Mouse (Mus musculus) cerebellum, adult 18-20 months (tissue): Measurements from ENCODE around the gene Grifin.

Source experiments
- DNase-seq, 2 experiments: peaks; one replicate each; pipeline ENCODE4 v3.0.0; 2021

Gene Grifin

GRCm38 (mm10) chr5:140564896-140565295 lies at the start of gene Grifin:
Grifin (minus strand) TSS chr5:140565071.
- DNase-seq = no peak

- no peak for DNase-seq
Measured at GRCm38 (mm10) chr5:140614141-140614540, 49.3 kb upstream of the Grifin start.

DNA sequence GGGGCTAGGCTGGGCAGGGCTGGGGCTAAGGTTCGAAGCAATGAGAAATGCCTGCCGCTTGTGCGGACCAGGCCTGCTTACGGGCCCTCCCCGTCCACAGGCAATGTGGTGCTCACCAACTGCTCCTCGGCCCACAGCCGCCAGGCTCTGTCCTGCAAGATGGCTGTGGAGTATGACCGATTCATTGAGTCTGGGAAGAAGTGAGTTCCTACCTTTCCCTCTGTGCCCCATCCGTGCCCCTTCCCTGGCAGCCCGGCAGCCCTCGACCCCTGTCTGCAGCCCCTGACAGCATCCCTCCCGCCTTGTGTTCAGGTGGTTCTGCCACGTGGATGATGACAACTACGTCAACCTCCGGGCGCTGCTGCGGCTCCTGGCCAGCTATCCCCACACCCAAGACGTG lies 47.3 kb upstream of the Grifin start:
- no peak for DNase-seq

DNA sequence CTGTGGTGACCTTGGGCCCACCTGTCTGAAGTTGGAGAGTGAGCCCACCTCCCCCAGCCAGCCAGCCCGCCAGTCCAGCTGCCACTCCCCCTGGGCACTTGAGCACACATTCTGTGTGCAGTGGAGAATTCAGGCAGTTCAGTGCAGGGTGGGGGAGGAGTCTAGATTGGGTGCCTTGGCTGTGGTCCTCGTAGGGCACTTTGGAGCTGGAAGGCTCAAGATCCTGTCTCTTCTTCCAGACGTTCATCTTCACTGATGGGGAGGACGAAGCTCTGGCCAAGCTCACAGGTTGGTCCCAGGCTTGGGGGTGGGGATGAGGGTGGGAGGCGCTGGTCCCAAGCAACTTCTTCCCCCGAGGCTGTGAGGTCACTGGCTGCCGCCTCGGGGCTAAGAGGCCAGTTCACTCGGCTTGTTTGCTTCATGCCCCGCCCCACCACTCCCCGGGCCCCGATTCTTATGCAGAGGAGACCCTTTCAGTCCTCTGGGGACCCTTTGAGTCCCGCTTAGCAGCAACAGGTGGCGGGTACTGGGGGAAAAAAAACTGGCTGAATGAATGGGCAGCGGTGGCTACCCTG lies 46.8 kb upstream of the Grifin start:
- DNase-seq = no peak

GRCm38 (mm10) chr5:140611021-140611583 lies 46.2 kb upstream of the Grifin start:
- DNase-seq = peak; percentile 47 to 50

- DNase-seq = no peak
Measured at GRCm38 (mm10) chr5:140610273-140611011, 45.6 kb upstream of the Grifin start.

DNA sequence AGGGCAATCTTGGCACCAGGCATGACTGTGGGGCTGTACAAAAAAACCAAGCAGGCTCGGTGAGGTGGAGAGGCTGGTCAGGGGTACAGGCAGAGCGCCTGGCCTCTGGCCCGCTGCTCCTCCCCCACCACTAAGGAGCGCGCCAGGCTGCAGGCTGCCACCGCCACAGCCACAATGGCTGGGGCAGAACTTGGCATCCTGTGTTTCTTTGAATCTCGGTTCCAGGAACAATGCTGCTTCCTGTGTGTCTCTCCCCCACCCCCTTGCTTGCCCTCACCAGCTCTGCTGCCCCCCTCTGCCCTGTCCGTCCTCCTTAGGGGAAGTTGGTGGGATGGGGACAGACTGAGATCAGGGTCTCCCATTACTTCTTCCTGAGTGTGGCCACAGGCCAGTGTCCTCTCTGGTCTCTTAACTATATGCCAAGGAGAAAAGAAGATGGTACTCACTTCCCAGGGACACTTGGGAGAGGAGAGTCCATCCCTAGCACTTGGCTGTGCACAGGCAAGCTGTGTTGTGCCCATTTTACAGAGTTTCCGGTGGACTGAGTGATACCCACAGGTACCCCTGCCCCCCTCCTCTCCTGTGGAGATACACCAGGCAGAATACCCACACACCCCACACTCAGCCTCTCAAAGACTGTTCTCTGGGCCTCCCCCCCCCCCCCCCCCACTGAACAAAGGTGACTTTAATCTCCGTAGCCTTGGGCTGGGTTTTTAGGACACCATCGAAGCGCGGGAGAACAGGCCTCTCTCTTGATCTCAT lies 44.8 kb upstream of the Grifin start:
- peak in 1 of 2 experiments; percentile 19 for DNase-seq

DNA sequence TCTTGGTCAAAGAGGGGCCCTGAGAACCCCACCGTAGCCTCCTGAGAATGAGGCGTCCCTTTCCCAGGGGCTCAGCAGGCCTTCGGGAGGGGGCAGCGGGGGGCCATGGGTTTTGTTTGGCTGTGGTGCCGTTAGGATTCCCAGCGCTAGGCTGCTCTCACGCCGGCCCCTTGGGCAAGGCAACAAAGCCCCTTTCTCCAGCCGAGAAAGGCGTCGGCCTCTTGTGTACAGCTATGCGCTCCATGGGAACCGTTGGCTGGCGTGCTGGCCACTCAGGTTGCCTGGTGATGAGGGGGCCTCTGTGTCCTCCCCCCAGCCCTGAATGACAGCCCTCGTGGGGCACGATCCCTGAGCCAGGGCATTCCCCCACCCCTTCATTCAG lies 43.8 kb upstream of the Grifin start:
- no peak for DNase-seq

DNA sequence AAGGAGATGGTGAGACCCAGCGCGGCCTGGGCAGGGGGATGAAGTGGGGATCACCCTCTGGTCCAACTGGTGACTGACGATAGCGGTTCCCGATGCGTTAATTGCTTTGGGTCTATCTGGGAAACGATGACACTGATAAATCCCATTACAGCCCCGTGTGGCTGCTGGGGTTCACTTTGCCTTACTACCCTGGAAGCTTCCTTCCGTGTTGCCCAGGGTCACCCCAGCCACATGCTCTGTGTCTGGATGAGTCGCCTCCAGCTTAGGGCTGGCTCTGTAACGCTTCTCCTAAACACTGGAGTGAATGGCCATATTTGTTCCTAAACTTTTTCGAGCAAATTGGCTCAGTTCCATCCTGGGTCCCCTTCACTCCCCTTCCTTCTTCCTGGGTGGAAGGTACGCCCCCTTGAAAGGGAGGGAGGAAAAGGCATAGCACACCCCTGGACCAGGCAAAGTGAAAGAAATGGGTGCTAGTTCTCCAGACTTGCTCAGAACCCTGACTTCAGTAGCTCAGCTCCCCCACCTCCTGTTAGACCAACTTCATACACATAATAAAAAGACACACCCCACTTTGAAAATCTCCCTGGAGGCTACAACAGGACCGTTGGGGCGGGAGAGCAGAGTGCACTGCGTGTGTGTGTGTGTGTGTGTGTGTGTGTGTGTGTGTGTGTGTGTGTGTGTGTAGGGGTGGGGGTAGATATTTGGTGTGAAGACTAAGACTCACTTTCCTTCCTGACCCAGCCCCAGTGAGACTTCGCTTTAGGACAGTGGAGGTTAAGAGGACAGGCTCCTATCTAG lies 43.2 kb upstream of the Grifin start:
- DNase-seq = no peak

GRCm38 (mm10) chr5:140607001-140607835 lies 42.3 kb upstream of the Grifin start, which contains the start of gene Lfng:
Lfng (plus strand) TSS chr5:140607320.
- DNase-seq = peak; percentile 28 to 40

GRCm38 (mm10) chr5:140606386-140606785 lies 41.5 kb upstream of the Grifin start:
- no peak for DNase-seq

DNA sequence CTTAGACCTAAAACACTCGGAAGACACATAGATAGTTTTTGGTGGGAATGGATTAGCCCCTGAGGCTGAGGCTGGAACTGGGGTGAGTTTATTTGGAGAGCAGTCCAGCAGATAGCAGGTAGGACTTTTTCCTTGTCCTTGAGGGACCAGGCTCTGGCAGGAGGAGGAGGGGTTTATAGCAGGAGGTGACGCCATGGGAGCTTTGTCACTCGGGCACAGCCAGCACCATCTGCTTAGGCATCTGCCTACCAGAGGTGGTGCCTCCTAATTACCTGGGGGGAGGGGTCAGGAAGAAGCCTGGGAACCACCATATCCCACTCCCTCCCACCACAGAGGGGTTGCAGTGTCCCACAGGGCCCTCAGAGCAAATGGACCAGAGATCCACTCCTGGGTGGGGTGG lies 40.4 kb upstream of the Grifin start:
- no peak for DNase-seq

DNA sequence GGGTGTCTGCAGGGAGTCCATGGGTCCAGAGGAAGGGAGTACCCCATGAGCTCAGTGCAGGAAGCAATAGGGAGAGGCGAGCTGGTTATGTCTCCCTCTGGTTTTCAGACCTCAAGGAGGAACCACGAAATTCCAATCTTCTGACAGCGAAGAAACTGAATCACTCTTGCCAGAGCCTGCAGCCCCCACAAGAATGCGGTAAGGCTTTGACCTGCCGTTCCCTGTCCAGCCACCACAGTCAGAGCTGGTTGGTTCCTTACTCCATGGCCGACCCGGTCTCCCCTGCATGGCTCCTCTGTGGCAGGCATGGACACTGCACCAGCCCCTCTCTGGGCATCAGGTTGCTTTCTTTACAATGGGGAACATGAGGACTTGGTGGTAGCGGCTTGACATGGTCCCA lies 39.5 kb upstream of the Grifin start:
- no peak for DNase-seq

DNA sequence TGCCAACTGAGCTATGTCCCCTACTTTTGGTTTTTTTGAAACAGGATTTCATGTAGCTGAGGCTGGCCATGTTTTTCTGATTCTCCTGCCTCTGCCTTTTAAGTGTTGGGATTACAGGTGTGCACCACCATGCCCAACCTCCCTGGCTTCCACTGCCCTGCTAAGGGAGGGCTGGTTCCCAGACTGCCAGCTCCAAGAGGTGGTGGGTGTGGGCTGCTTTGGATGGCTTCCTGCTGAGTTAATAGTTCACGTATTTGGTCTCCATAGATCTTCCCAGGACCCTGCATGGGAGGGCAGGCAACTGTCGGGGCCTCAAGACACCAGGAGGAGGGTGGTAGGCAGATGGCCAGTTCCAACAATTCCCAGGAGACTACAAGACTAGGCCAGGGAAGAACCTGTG lies 37.7 kb upstream of the Grifin start:
- no peak for DNase-seq

- DNase-seq = no peak
Measured at GRCm38 (mm10) chr5:140601712-140602111, 36.8 kb upstream of the Grifin start.

DNA sequence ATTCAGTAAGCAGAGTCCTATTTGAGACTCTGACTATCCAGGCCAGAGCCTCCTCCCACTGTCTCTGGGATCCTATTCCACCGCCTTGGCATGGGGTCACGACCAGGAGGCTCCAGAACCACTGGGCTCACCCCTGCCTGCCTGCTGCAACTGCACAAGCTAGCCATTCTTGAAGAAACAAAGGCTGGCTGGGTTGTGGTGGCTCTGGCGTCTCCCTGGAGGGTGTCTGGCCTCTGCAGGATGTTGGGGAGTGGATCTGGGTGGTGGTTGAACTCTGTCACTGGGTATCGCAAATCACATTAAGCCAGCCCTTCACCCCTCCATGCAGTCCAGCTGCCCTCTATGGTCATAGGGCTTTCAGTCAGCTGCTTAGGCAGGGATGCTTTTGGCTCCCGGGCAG lies 35.1 kb upstream of the Grifin start:
- DNase-seq = no peak

GRCm38 (mm10) chr5:140597787-140598186 lies 32.9 kb upstream of the Grifin start:
- DNase-seq = no peak

DNA sequence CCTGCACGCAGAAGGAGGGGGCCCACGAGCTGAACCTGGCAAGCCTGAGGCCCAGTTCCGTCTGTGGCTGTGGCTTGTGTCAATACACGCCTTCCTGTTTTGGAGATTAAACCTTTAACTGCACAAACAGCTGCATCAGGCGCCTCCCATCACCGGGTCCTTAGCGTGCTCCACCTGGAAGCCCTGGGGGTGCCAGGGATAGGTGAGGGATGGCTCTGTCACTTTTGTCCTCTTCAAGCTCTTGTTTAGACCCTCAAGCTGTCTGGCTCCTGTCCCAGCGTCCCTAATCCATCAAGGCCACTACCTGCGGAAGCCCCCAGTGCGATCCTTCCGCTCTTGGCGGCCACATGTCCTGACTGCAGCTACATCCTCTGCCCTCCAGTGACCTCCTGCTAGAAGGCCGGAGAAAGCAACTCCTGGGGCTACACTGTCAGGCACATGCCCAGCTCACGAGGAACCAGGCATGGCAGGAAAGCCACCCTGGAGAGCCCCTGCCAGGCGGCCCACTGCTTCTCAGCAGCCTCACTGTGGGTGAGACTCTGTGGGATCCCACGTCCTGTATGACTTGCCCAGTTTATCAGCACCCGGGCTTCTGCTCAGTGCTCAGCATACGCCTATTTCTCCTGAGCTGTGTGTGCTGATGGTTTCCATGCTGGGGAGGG lies 32.2 kb upstream of the Grifin start:
- DNase-seq = no peak

GRCm38 (mm10) chr5:140596426-140596825 lies 31.6 kb upstream of the Grifin start:
- DNase-seq = no peak

DNA sequence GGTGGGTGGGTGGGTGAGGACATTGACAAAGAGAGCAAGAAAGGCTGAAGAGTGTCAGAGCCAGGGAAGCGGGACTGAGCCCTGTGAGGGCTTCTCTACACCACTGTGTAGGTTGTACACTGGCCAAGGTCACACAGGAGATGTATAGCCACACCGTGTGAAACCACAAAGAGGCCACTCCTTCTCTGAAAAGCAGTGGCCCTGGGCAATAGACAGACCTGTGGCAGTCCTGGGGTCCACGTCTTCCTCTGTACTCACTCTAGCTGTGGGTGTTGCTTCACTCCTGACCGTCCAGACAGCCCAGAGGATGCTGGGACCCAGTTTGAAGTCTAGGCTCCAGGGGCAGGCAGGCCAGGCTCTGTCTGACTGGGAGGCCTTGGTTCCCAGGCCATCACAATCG lies 30.0 kb upstream of the Grifin start:
- DNase-seq = no peak

DNA sequence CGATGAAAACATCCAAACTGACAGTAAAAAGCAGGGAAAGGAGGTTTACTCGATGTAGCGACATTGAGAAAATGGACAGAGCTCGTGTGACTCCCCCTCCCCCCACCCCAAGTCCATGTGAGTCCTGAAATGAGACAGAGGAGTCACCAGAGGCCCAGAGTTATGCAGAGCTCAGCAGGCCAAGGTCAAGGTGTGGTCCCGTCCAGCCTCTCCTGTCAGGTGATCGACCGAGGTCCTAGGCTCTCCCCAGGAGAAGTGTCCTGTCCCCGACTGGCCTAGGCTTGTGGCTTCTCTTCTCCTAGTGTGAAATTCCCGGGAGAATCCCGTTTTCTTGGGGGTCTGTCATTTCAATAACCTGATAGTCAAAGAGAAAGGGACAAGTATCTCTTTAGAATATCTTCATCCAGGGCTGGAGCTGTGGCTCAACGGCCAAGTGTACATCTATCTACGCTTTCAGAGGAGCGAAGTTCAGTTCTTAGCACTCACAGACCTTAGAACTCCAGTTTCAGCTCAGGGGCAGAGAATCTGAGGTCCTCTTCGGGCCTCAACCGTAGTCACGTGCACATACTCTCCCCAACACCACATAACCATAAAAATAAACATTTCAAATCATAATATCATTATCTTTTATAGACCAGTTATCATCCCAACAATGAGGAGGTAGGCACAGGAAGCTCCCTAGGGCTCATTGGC lies 24.4 kb upstream of the Grifin start:
- no peak for DNase-seq
